Mouse (Mus musculus): Measurements from ENCODE around the gene Ptpn6. TPM values are rescaled to one million over a fixed set of nuclear protein-coding genes. Genes with fewer than 3 reads are reported as not detected.

Ptpn6 gene
- polyA plus RNA-seq, 1 experiment, result 0.20 TPM

- H3K4me1 ChIP-seq (ENCODE audit: control insufficient read depth), result peaks cover 13% of the 10 kb centered on the region
- H3K4me3 ChIP-seq (replicated peaks), result peak within 1 kb of the TSS; percentile 38
- H3K9me3 ChIP-seq (ENCODE audit: control insufficient read depth, low read length), result peaks cover 3% of the 10 kb centered on the region; the same call in 1 of the 2 replicates
- no peaks in the 10 kb centered on the region for H3K36me3 ChIP-seq (ENCODE audit: control insufficient read depth)
- no peak for TF ChIP-seq GATA1 (IDR thresholded peaks at IDR 0.05; ENCODE audit: low read length)
- TF ChIP-seq TAL1 (IDR thresholded peaks at IDR 0.05; ENCODE audit: low read length), result no peak
- H3K27me3 ChIP-seq (ENCODE audit: control insufficient read depth), result peaks cover 67% of the 10 kb centered on the region
Observed at GRCm38 (mm10) chr6:124769101-124769765, 30.7 kb upstream of the Ptpn6 start, which contains the start of gene Eno2. TSS of gene Eno2 (minus strand) at chr6:124769673.

DNA sequence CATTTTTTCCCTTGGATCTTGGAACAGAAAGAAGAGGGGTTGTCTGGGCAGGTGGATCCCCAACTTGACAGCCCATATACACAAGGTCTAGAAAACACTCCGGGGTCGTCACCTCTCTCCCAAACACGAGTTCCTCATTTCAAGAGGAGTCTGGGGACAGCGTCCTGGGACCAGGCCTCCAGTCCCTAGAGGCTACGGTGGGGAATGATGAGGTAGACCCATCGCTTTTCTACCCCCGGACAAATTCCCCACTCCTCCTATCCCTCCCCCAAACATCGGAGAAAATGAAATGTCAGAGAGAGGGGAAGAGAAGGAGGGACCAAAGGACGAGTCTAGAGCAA is 30.2 kb upstream of the Ptpn6 start:
- no peak for TF ChIP-seq TAL1 (IDR thresholded peaks at IDR 0.05; ENCODE audit: low read length)
- TF ChIP-seq GATA1 (IDR thresholded peaks at IDR 0.05; ENCODE audit: low read length), result no peak
- Histone ChIP-seq H3K4me1 (ENCODE audit: control insufficient read depth) (peaks cover 13% of the 10 kb centered on the region), H3K27me3 (ENCODE audit: control insufficient read depth) (peaks cover 67% of the 10 kb centered on the region), H3K9me3 (ENCODE audit: control insufficient read depth, low read length) (peaks cover 3% of the 10 kb centered on the region; the same call in 1 of the 2 replicates), H3K4me3 (replicated peaks) (no peak overlapping the region), H3K36me3 (ENCODE audit: control insufficient read depth) (no peaks in the 10 kb centered on the region)

DNA sequence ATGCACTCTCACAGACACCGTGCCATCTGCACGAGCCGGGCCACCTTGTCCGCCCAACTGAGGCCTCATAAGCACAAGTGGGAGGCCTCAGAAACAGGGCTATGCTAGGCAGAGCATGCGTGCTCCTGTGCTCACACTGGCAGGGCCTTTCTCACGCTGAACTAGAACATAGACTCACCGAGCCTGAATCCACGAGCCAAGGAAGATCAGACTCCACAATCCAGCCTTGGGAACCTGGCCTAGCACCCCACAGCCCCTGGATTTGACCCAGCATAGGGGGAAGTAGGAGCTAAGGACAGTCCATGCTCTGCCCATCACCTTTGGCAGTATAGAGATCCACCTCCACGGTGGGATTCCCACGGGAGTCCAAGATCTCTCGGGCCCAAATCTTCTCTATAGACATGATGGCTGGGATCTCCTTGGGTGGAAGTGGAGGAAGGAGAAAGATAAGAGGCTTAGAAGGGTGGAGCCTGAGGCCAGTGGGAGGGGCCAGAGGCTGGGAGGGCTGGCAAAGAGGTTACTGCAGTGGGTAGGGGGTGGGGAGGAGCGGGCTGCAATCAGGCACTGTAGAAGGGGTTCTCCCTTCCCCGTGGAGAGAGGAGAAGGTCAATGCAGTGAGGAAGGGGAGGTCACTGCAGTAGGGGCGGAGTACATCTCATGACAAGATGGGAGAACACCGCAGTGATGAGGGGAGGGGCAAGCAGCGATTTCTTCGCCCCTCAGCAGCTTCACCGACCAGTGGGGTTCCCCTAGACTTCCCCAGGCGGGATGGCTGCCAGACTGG is 29.6 kb upstream of the Ptpn6 start:
- peaks cover 13% of the 10 kb centered on the region for H3K4me1 ChIP-seq (ENCODE audit: control insufficient read depth)
- peaks cover 67% of the 10 kb centered on the region for H3K27me3 ChIP-seq (ENCODE audit: control insufficient read depth)
- TF ChIP-seq TAL1 (IDR thresholded peaks at IDR 0.05; ENCODE audit: low read length) (no peak), GATA1 (IDR thresholded peaks at IDR 0.05; ENCODE audit: low read length) (no peak)
- H3K9me3 ChIP-seq (ENCODE audit: control insufficient read depth, low read length), result peaks cover 3% of the 10 kb centered on the region; the same call in 1 of the 2 replicates
- no peaks in the 10 kb centered on the region for H3K36me3 ChIP-seq (ENCODE audit: control insufficient read depth)
- no peak overlapping the region for H3K4me3 ChIP-seq (replicated peaks)

DNA sequence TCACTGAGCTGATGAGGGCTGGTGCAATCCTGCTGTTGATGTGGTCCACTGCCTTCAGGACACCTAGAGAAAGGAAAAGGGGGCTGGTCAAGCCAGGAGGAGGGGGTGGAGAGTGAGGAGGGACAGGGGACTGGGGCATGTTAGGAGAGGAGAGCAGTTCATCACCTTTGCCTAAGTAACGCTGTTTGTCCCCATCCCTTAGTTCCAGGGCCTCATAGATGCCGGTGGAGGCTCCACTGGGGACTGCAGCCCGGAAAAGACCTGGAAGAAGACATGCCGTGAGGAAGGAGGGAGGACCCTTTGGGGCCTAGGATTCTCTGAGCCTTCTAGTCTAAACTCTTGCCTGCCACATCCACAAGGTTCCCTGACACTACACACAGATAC is 29.0 kb upstream of the Ptpn6 start:
- no peak for TF ChIP-seq TAL1 (IDR thresholded peaks at IDR 0.05; ENCODE audit: low read length)
- no peak for TF ChIP-seq GATA1 (IDR thresholded peaks at IDR 0.05; ENCODE audit: low read length)
- Histone ChIP-seq H3K27me3 (ENCODE audit: control insufficient read depth) (peaks cover 70% of the 10 kb centered on the region), H3K9me3 (ENCODE audit: control insufficient read depth, low read length) (peaks cover 3% of the 10 kb centered on the region; the same call in 1 of the 2 replicates), H3K4me3 (replicated peaks) (no peak overlapping the region), H3K36me3 (ENCODE audit: control insufficient read depth) (no peaks in the 10 kb centered on the region), H3K4me1 (ENCODE audit: control insufficient read depth) (peaks cover 13% of the 10 kb centered on the region)

DNA sequence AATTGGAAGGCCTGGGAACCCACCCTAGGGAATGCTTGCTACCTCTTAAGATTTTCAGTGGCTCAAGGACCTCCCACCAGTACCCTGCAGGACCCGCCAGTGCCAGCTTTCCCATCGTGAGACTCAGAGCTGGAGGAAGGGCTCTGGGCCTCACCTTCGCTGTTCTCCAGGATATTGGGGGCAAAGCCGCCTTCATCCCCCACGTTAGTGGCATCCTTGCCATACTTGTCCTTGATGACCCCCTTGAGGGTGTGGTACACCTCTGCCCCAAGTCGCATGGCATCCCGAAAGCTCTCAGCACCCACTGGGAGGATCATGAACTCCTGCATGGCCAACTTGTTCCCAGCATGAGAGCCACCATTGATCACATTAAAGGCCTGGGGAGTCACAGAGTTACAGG is 27.4 kb upstream of the Ptpn6 start:
- H3K27me3 ChIP-seq (ENCODE audit: control insufficient read depth), result peaks cover 72% of the 10 kb centered on the region

DNA sequence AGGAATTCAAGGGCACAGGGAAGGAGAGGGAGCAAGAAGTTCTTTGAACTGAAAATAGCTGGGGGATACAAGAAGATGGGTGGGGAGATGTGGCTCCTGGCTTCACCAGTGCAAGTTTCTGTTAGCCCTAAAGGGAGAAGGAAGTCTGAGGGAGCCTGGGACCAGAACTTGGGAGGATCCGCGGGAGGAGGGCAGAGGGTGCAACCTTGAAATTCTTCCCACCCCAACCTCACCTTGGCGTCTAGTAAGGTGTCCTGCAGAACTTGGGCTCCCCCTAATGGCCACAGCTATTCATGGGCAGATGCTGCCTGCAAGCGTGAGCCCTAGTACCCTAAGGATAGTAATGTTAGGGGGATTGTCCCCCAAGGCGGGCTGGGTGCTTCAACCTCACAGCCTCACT is 20.7 kb upstream of the Ptpn6 start:
- TF ChIP-seq GATA1 (IDR thresholded peaks at IDR 0.05; ENCODE audit: low read length) (no peak), TAL1 (IDR thresholded peaks at IDR 0.05; ENCODE audit: low read length) (no peak)
- H3K4me3 ChIP-seq (replicated peaks), result no peak overlapping the region

More for the DNA sequence above, 27.4 kb upstream of the Ptpn6 start:
- TF ChIP-seq GATA1 (IDR thresholded peaks at IDR 0.05; ENCODE audit: low read length), result no peak
- no peak for TF ChIP-seq TAL1 (IDR thresholded peaks at IDR 0.05; ENCODE audit: low read length)
- H3K4me1 ChIP-seq (ENCODE audit: control insufficient read depth), result peaks cover 13% of the 10 kb centered on the region
- H3K4me3 ChIP-seq (replicated peaks), result no peak overlapping the region
- no peaks in the 10 kb centered on the region for H3K36me3 ChIP-seq (ENCODE audit: control insufficient read depth)
- peaks cover 3% of the 10 kb centered on the region; the same call in 1 of the 2 replicates for H3K9me3 ChIP-seq (ENCODE audit: control insufficient read depth, low read length)

DNA sequence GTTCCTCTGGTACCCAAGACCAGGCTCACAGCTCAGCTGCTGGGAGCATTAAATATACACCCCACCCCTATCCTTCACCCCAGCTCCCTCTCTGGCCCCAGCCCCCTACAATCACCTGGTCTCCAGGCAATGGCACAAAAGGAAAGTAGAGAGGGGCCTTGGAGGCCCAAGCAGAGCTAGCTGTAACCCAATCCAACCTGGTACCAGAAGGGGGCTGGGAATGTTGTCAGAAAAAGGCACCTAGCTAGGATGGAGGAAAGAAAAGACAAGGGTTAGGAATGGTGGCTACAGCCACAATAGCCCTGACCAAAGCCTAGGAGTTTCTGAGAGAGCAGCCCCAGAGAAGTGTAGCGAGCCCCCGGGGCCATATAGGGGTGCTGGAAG is 20.3 kb upstream of the Ptpn6 start:
- Histone ChIP-seq H3K36me3 (ENCODE audit: control insufficient read depth) (no peaks in the 10 kb centered on the region), H3K4me3 (replicated peaks) (no peak overlapping the region), H3K4me1 (ENCODE audit: control insufficient read depth) (peaks cover 8% of the 10 kb centered on the region), H3K27me3 (ENCODE audit: control insufficient read depth) (peaks cover 89% of the 10 kb centered on the region), H3K9me3 (ENCODE audit: control insufficient read depth, low read length) (peaks cover 4% of the 10 kb centered on the region; the same call in 1 of the 2 replicates)
- TF ChIP-seq TAL1 (IDR thresholded peaks at IDR 0.05; ENCODE audit: low read length), result no peak
- TF ChIP-seq GATA1 (IDR thresholded peaks at IDR 0.05; ENCODE audit: low read length), result no peak

More for the DNA sequence above, 20.7 kb upstream of the Ptpn6 start:
- Histone ChIP-seq H3K36me3 (ENCODE audit: control insufficient read depth) (no peaks in the 10 kb centered on the region), H3K4me1 (ENCODE audit: control insufficient read depth) (peaks cover 8% of the 10 kb centered on the region), H3K27me3 (ENCODE audit: control insufficient read depth) (peaks cover 86% of the 10 kb centered on the region), H3K9me3 (ENCODE audit: control insufficient read depth, low read length) (peaks cover 4% of the 10 kb centered on the region; the same call in 1 of the 2 replicates)

DNA sequence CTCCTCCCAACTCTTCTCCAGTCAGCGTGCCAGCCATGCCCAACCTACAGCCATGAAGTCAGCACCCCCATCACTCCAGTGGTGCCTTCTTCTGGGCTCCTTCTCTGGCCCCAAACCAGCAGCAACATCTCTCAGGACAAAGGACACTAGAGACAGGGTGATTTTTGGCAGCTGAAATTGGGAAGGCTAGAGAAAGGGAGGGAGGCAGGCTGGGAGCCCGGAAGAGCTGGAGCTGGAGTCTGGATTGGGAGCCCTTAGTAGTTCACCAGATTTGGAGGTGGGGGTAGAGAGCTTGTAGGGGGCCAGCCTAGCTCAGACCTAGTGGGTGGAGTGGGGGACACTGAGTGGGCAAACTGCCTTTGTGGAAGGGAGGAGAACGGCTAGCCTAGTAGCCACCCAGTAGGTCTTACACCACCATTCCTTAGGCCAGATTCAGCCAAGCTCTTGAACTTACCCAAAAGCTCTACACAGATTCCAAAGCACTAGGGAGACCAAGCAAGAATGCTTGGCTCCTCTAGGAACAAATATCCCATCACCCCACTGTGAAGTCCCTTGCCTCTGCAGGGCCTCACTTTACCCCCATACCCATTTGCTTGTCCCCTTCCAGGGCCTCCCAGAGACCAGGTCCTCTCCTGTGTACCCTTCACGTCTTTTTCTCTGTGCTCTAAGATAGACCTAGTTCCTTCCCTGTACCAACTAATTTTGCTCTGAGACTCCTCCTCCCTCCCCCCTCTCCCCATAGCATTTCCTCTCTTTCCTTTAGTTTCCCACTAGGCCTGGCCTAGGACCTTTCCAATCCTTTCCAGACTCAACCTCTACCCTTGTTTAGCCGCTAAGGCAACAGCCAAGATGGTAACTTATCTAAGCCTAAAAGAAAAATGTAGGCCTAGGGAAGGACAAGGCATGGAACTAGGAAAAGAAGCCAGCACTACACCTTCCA is 19.7 kb upstream of the Ptpn6 start:
- H3K27me3 ChIP-seq (ENCODE audit: control insufficient read depth), result peaks cover 90% of the 10 kb centered on the region
- peaks cover 4% of the 10 kb centered on the region; the same call in 1 of the 2 replicates for H3K9me3 ChIP-seq (ENCODE audit: control insufficient read depth, low read length)
- no peak overlapping the region for H3K4me3 ChIP-seq (replicated peaks)
- no peak for TF ChIP-seq GATA1 (IDR thresholded peaks at IDR 0.05; ENCODE audit: low read length)
- H3K4me1 ChIP-seq (ENCODE audit: control insufficient read depth), result peaks cover 8% of the 10 kb centered on the region
- no peaks in the 10 kb centered on the region for H3K36me3 ChIP-seq (ENCODE audit: control insufficient read depth)

All from erythroblast, embryonic 14.5 days (primary cell).